Mouse (Mus musculus) stomach, embryonic 16.5 days (tissue): ENCODE measurements around the gene Ccdc57. TPM values are rescaled to one million over a fixed set of nuclear protein-coding genes. Genes with fewer than 3 reads are reported as not detected.
"Not testable (repeated sequence)": the region's sequence is repeated elsewhere in the genome, so short reads cannot be mapped to it uniquely, and the experiment has no call there.

Experiments
- ATAC-seq: fragments of 200-750 bp; cut with Nextera tagmentation; 2 replicates; pipeline ENCODE4 v1.8.0; 2017; ENCODE audit warnings: moderate number of reproducible peaks, moderate TSS enrichment; ENCODE audit not compliant: insufficient read depth, low FRiP score
- H3K27ac ChIP-seq: fragments of 300-500 bp; sonication (generic); 2 replicates; pipeline ENCODE4 v1.5.1; 2014; ENCODE audit warnings: low read length
- H3K27me3 ChIP-seq: fragments of 300-500 bp; sonication (generic); 2 replicates; pipeline ENCODE4 v1.6.1; 2014; ENCODE audit warnings: low read length, control low read depth, mixed read lengths; ENCODE audit not compliant: control insufficient read depth, insufficient read depth
- H3K36me3 ChIP-seq: fragments of 300-500 bp; sonication (generic); 2 replicates; pipeline ENCODE4 v1.6.1; 2014; ENCODE audit warnings: low read length; ENCODE audit not compliant: control insufficient read depth, insufficient read depth
- H3K4me1 ChIP-seq: fragments of 300-500 bp; sonication (generic); 2 replicates; pipeline ENCODE4 v1.6.1; 2014; ENCODE audit warnings: low read length, control low read depth, mixed read lengths; ENCODE audit not compliant: control insufficient read depth, insufficient read depth
- H3K4me2 ChIP-seq: fragments of 300-500 bp; sonication (generic); 2 replicates; pipeline ENCODE4 v1.6.1; 2014; ENCODE audit warnings: low read depth, low read length, mixed read lengths
- H3K4me3 ChIP-seq: fragments of 300-500 bp; sonication (generic); replicated peaks from 2 replicates; pipeline ENCODE4 v1.5.1; 2014; ENCODE audit warnings: mild to moderate bottlenecking, low read length
- H3K9ac ChIP-seq: fragments of 300-500 bp; sonication (generic); 2 replicates; pipeline ENCODE4 v1.6.1; 2014; ENCODE audit warnings: low read length
- H3K9me3 ChIP-seq: fragments of 300-500 bp; sonication (generic); replicated peaks from 2 replicates; pipeline ENCODE4 v1.6.1; 2016; ENCODE audit warnings: low read length, control low read depth; ENCODE audit not compliant: control insufficient read depth
- WGBS: fragments of 180-500 bp; shearing (Covaris S2); extraction: QIAGEN DNeasy Blood & Tissue Kit; methylation state at CpG from one replicate; pipeline ENCODE4 v1.1.7; 2014; 5-methylcytosine and 5-hydroxymethylcytosine counted together
- polyA plus RNA-seq: library from polyadenylated mRNA; unstranded; fragments of >200 nt; fragmentation: Nextera tagmentation; extraction: Ambion mirVana; gene quantifications from 2 replicates; pipeline ENCODE4 v1.2.1, GENCODE M21; 2015

Gene Ccdc57
- polyA plus RNA-seq, 1 experiment from 2014 or later: 5.2 TPM

DNA sequence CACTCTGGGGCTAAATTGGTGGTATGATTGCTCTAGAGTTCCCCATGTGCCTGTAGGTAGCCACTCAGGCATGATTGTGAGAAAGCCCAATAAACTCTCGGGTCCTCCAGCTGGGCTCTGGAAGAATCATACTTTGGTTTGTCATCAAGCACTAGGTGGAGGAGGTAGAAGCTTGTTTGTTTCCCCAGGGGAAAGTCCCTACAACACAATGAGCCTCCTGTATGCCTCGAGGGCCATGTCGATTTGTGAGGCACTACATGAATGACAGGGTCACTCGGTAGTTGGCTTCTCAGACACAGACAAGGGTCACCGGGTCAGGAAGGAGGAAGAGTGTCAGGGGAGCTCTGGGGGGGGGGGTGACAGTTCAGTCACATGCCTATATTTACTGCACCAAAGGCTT, 46.2 kb downstream of the Ccdc57 start:
- peaks cover 11% of the 10 kb centered on the region; the same call in 1 of the 2 replicates for H3K36me3 ChIP-seq

GRCm38 (mm10) chr11:120883601-120884000, 49.1 kb downstream of the Ccdc57 start:
- no peak for ATAC-seq
- no peaks in the 10 kb centered on the region for H3K27me3 ChIP-seq
- H3K4me3 ChIP-seq: no peak overlapping the region
- H3K36me3 ChIP-seq: peaks cover 11% of the 10 kb centered on the region; the same call in 1 of the 2 replicates
- H3K4me1 ChIP-seq: no peaks in the 10 kb centered on the region; the same call in 1 of the 2 replicates
- WGBS: 91% methylated on average over 3 of the region's 3 CpGs
- H3K9me3 ChIP-seq: peaks cover 3% of the 10 kb centered on the region; the same call in 1 of the 2 replicates
- H3K9ac ChIP-seq: no peak overlapping the region
- no peak overlapping the region for H3K27ac ChIP-seq
- H3K4me2 ChIP-seq: no peak overlapping the region

More for the DNA sequence above, 46.2 kb downstream of the Ccdc57 start:
- no peak for ATAC-seq
- 64% methylated on average over 5 of the region's 5 CpGs for WGBS
- H3K4me3 ChIP-seq: no peak overlapping the region
- no peaks in the 10 kb centered on the region; the same call in 1 of the 2 replicates for H3K4me1 ChIP-seq
- no peaks in the 10 kb centered on the region for H3K27me3 ChIP-seq
- peaks cover 3% of the 10 kb centered on the region; the same call in 1 of the 2 replicates for H3K9me3 ChIP-seq
- H3K4me2 ChIP-seq: no peak overlapping the region
- H3K27ac ChIP-seq: no peak overlapping the region
- H3K9ac ChIP-seq: no peak overlapping the region

- H3K27me3 ChIP-seq: no peaks in the 10 kb centered on the region
- peaks cover 9% of the 10 kb centered on the region; the same call in 1 of the 2 replicates for H3K36me3 ChIP-seq
- ATAC-seq: no peak
- no peak overlapping the region for H3K27ac ChIP-seq
- H3K9ac ChIP-seq: no peak overlapping the region
- no peak overlapping the region for H3K4me2 ChIP-seq
- 85% methylated on average over 4 of the region's 4 CpGs for WGBS
- peaks cover 3% of the 10 kb centered on the region; the same call in 1 of the 2 replicates for H3K9me3 ChIP-seq
- no peak overlapping the region for H3K4me3 ChIP-seq
- no peaks in the 10 kb centered on the region for H3K4me1 ChIP-seq
Measured at GRCm38 (mm10) chr11:120882931-120883330, 49.7 kb downstream of the Ccdc57 start.

GRCm38 (mm10) chr11:120873206-120873605, 59.5 kb downstream of the Ccdc57 start:
- Histone ChIP-seq H3K9ac (no peak overlapping the region; the same call in 1 of the 2 replicates), H3K9me3 (no peaks in the 10 kb centered on the region), H3K4me3 (no peak overlapping the region), H3K27ac (no peak overlapping the region), H3K36me3 (no peaks in the 10 kb centered on the region), H3K4me1 (no peaks in the 10 kb centered on the region), H3K4me2 (no peak overlapping the region), H3K27me3 (no peaks in the 10 kb centered on the region)
- 79% methylated on average over 6 of the region's 6 CpGs for WGBS
- ATAC-seq: no peak

DNA sequence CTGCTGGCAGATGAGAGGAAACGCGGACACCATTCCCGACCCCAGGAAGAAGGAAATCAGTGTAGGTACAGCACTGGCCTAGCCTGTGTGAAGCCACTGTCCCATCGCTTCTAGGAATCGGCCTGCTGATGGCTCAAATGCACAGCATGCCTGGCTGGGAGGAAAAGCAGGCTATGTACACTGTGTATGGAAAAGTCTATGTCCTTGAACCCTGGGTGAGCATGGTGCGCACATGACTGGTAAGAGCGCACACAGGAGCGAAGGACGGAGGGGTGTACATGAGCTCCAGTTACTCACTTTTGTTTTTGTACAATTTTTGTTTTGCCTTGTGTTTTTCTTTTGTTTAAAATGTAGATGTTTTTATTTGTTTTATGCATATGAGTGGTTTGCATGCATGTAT, 61.2 kb downstream of the Ccdc57 start:
- no peaks in the 10 kb centered on the region for H3K27me3 ChIP-seq
- H3K9ac ChIP-seq: no peak overlapping the region
- 92% methylated on average over 9 of the region's 9 CpGs for WGBS
- H3K9me3 ChIP-seq: no peaks in the 10 kb centered on the region
- no peaks in the 10 kb centered on the region for H3K4me1 ChIP-seq
- H3K36me3 ChIP-seq: no peaks in the 10 kb centered on the region
- no peak overlapping the region for H3K4me2 ChIP-seq
- no peak overlapping the region for H3K4me3 ChIP-seq
- no peak overlapping the region for H3K27ac ChIP-seq
- ATAC-seq: no peak

- H3K4me1 ChIP-seq: no peaks in the 10 kb centered on the region
- H3K9ac ChIP-seq: no peak overlapping the region
- no peaks in the 10 kb centered on the region for H3K9me3 ChIP-seq
- no peaks in the 10 kb centered on the region for H3K36me3 ChIP-seq
- ATAC-seq: no peak
- no peak overlapping the region for H3K4me3 ChIP-seq
- no peak overlapping the region for H3K27ac ChIP-seq
- H3K4me2 ChIP-seq: no peak overlapping the region
- 91% methylated on average over 1 of the region's 1 CpGs for WGBS
- no peaks in the 10 kb centered on the region for H3K27me3 ChIP-seq
Measured at GRCm38 (mm10) chr11:120865816-120866215, 66.9 kb downstream of the Ccdc57 start.

- Histone ChIP-seq H3K9ac (no peak overlapping the region), H3K27ac (no peak overlapping the region), H3K4me2 (no peak overlapping the region), H3K36me3 (no peaks in the 10 kb centered on the region), H3K4me1 (no peaks in the 10 kb centered on the region), H3K4me3 (no peak overlapping the region), H3K27me3 (no peaks in the 10 kb centered on the region), H3K9me3 (no peaks in the 10 kb centered on the region)
- 61% methylated on average over 10 of the region's 10 CpGs for WGBS
- peak; percentile 44; the same call in 1 of the 2 replicates for ATAC-seq
Measured at GRCm38 (mm10) chr11:120862819-120863218, 69.9 kb downstream of the Ccdc57 start.

DNA sequence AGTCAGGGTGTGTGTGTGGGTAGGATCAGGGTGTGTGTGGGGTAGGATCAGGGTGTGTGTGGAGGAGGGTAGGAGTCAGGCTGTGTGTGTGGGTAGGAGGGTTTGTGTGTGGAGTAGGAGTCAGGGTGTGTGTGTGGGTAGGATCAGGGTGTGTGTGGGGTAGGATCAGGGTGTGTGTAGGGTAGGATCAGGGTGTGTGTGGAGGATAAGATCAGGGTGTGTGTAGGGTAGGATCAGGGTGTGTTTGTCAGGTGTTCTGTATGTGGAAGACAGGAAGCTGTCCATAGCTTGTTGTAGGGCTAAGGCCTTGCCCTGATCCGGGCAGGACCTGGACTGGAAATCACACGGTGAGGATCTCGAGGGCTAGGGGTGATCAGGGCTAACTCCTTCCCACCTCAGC, 76.7 kb downstream of the Ccdc57 start:
- not testable (repeated sequence) for H3K9ac ChIP-seq, H3K27ac ChIP-seq, H3K9me3 ChIP-seq, H3K27me3 ChIP-seq, ATAC-seq, H3K4me3 ChIP-seq, H3K4me2 ChIP-seq, H3K36me3 ChIP-seq
- peaks cover 24% of the 10 kb centered on the region for H3K4me1 ChIP-seq
- WGBS: 84% methylated on average over 3 of the region's 3 CpGs

DNA sequence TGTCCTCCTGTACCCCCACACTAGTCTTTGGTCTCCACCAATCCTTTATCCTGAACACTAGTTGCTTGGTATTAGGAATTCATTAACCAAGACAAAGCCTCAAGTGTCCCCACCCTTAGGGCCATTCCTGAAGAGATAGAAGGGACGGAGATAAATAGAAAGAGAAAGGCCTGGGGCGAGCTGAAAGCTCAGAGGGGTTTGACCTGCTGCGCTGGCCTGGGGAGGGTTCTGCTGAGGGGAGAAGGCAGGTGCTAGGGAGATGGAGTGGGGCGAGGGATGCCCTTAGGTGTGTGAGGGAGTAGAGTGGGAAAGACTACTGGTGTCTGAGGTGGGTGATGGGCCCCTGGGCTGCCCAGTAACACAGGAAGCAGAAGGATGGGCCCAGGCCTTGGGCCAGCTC, 78.9 kb downstream of the Ccdc57 start:
- WGBS: 74% methylated on average over 4 of the region's 4 CpGs
- no peaks in the 10 kb centered on the region for H3K36me3 ChIP-seq
- peak overlapping the region; percentile 79 for H3K27ac ChIP-seq
- peak overlapping the region; percentile 26; the same call in 1 of the 2 replicates for H3K9ac ChIP-seq
- H3K4me3 ChIP-seq: no peak overlapping the region
- H3K4me1 ChIP-seq: peaks cover 31% of the 10 kb centered on the region
- no peaks in the 10 kb centered on the region for H3K9me3 ChIP-seq
- no peak for ATAC-seq
- no peak overlapping the region for H3K4me2 ChIP-seq
- no peaks in the 10 kb centered on the region for H3K27me3 ChIP-seq
